ENCODE assay signal across 8 mouse cellular contexts in the genomic region with DNA sequence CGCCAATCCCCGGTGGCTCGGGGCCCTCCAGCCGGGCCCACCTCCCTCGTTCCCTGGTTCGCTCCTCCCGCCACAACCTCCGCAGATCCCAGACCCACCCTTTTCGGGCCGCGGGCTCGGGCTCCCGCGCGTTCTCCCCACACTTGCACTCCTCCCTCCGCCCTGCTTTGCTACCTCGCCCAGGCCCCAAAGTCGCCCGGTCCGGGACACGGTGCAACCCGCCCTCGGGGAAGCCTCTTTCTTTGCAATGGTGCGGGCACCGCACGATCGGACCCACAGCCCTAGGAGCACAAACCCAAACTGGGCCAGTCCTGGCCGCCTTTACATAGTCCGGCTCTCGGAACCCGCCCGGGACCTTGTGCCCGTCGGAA. TPM values are rescaled to one million over a fixed set of nuclear protein-coding genes. Genes with fewer than 3 reads are reported as not detected.
DNase-seq lines count a peak whose midpoint lies in the region; ATAC-seq and TF ChIP-seq lines count a peak whose summit lies in the region.

No protein-coding gene starts in this region.

- peak overlapping the region; percentile 44; the same call in 1 of the 2 replicates for H3K27ac ChIP-seq in embryonic facial prominence, embryonic 13.5 days
- peak overlapping the region in 1 of 2 experiments; percentile 37; a peak in 1 of 4 replicates for H3K27ac ChIP-seq in heart, embryonic 14.5 days (replicated peaks in 1 of 2; ENCODE audit: control insufficient read depth in 1 of 2, insufficient read depth in 1 of 2, low read depth in 2 of 2, low read length in 2 of 2)
- peak overlapping the region; percentile 68 for H3K27ac ChIP-seq in midbrain, embryonic 13.5 days
- 0 out of 2 replicates have a peak overlapping the region, but pooled peaks have one; percentile 40 for H3K27ac ChIP-seq in stomach, postnatal 0 days (replicated peaks)

- 0 out of 2 replicates have a peak, but pooled peaks cover 9% of the 10 kb centered on the region for H3K36me3 ChIP-seq in embryonic facial prominence, embryonic 13.5 days
- 0 out of 2 replicates have a peak, but pooled peaks cover 10% of the 10 kb centered on the region for H3K36me3 ChIP-seq in heart, embryonic 14.5 days (ENCODE audit: control insufficient read depth, insufficient read depth, low read length)
- 0 out of 2 replicates have a peak, but pooled peaks cover 7% of the 10 kb centered on the region for H3K36me3 ChIP-seq in midbrain, embryonic 13.5 days
- no peaks in the 10 kb centered on the region for H3K36me3 ChIP-seq in stomach, postnatal 0 days (ENCODE audit: control insufficient read depth, insufficient read depth, low read length)

- H3K4me2 ChIP-seq in embryonic facial prominence, embryonic 13.5 days: peak overlapping the region; percentile 59
- peak overlapping the region; percentile 65 for H3K4me2 ChIP-seq in heart, embryonic 14.5 days (ENCODE audit: low read length)
- peak overlapping the region; percentile 55 for H3K4me2 ChIP-seq in midbrain, embryonic 13.5 days (replicated peaks)
- peak overlapping the region; percentile 53 for H3K4me2 ChIP-seq in stomach, postnatal 0 days (replicated peaks; ENCODE audit: low read depth)

- peak overlapping the region; percentile 60 for H3K9ac ChIP-seq in embryonic facial prominence, embryonic 13.5 days
- peak overlapping the region; percentile 69; the same call in 1 of the 2 replicates for H3K9ac ChIP-seq in heart, embryonic 14.5 days (ENCODE audit: low read length)
- H3K9ac ChIP-seq in midbrain, embryonic 13.5 days (replicated peaks): peak overlapping the region; percentile 61
- H3K9ac ChIP-seq in stomach, postnatal 0 days (ENCODE audit: low read length): peak overlapping the region; percentile 50; the same call in 1 of the 2 replicates

- peak; percentile 68; the same call in 1 of the 2 replicates for ATAC-seq in embryonic facial prominence, embryonic 13.5 days (ENCODE audit: insufficient number of reproducible peaks, insufficient read depth, low FRiP score, low TSS enrichment, low read depth)
- peak; percentile 58 for ATAC-seq in heart, embryonic 14.5 days (ENCODE audit: insufficient number of reproducible peaks, insufficient read depth, low FRiP score, low read depth)
- peak; percentile 70 for ATAC-seq in midbrain, embryonic 13.5 days
- ATAC-seq in stomach, postnatal 0 days (ENCODE audit: low FRiP score, low TSS enrichment): peak; percentile 49; the same call in 1 of the 2 replicates

- TF ChIP-seq EP300 in stomach, postnatal 0 days (optimal IDR thresholded peaks at IDR 0.05): no peak

- no peaks in the 10 kb centered on the region for H3K4me1 ChIP-seq in embryonic facial prominence, embryonic 13.5 days
- no peaks in the 10 kb centered on the region for H3K4me1 ChIP-seq in heart, embryonic 14.5 days (ENCODE audit: control insufficient read depth in 2 of 2, insufficient read depth in 2 of 2, low read length in 2 of 2)
- H3K4me1 ChIP-seq in midbrain, embryonic 13.5 days (replicated peaks): no peaks in the 10 kb centered on the region
- H3K4me1 ChIP-seq in stomach, postnatal 0 days (replicated peaks; ENCODE audit: control insufficient read depth, insufficient read depth): no peaks in the 10 kb centered on the region

- 13% methylated on average over 29 of the region's 34 CpGs for WGBS in embryonic facial prominence, embryonic 13.5 days
- 12% methylated on average over 27 of the region's 34 CpGs for WGBS in heart, embryonic 14.5 days
- 25% methylated on average over 32 of the region's 34 CpGs for WGBS in midbrain, embryonic 13.5 days
- WGBS in stomach, postnatal 0 days: 13% methylated on average over 11 of the region's 34 CpGs

- peaks cover 23% of the 10 kb centered on the region for H3K27me3 ChIP-seq in embryonic facial prominence, embryonic 13.5 days
- peaks cover 8% of the 10 kb centered on the region for H3K27me3 ChIP-seq in heart, embryonic 14.5 days (ENCODE audit: control insufficient read depth, insufficient read depth, low read length)
- H3K27me3 ChIP-seq in midbrain, embryonic 13.5 days: 0 out of 2 replicates have a peak, but pooled peaks cover 4% of the 10 kb centered on the region
- H3K27me3 ChIP-seq in stomach, postnatal 0 days (ENCODE audit: control insufficient read depth, insufficient read depth, low read length): no peaks in the 10 kb centered on the region

- no peaks in the 10 kb centered on the region for H3K9me3 ChIP-seq in embryonic facial prominence, embryonic 13.5 days
- no peaks in the 10 kb centered on the region for H3K9me3 ChIP-seq in heart, embryonic 14.5 days (ENCODE audit: control insufficient read depth, low read length)
- H3K9me3 ChIP-seq in midbrain, embryonic 13.5 days: no peaks in the 10 kb centered on the region
- no peaks in the 10 kb centered on the region for H3K9me3 ChIP-seq in stomach, postnatal 0 days (ENCODE audit: control insufficient read depth, low read length)

- peak; percentile 48 for DNase-seq in adrenal gland, adult 8-10 months
- no peak for DNase-seq in adrenal gland, postnatal 36 days
- peak; percentile 22 to 48 for DNase-seq in B cell, adult 2 months
- peak; percentile 20 to 48 for DNase-seq in layer of hippocampus, postnatal 10 days (ENCODE audit: low spot score in 2 of 2)
- DNase-seq in stomach, postnatal 0 days (ENCODE audit: low spot score): no peak

- no peak for TF ChIP-seq CTCF in stomach, postnatal 0 days (IDR thresholded peaks at IDR 0.05; ENCODE audit: low read depth)

- peak overlapping the region; percentile 49 for H3K4me3 ChIP-seq in embryonic facial prominence, embryonic 13.5 days
- peak overlapping the region; percentile 53 for H3K4me3 ChIP-seq in heart, embryonic 14.5 days (ENCODE audit: control insufficient read depth in 1 of 2, insufficient read depth in 1 of 2, low read depth in 1 of 2, low read length in 2 of 2)
- H3K4me3 ChIP-seq in midbrain, embryonic 13.5 days (replicated peaks): peak overlapping the region; percentile 48
- H3K4me3 ChIP-seq in stomach, postnatal 0 days (ENCODE audit: low read depth, low read length): peak overlapping the region; percentile 52

RNA-seq across cellular contexts. Expression of gene Utp14a, which starts 29.0 kb away (rescaled TPM):
- total RNA-seq in adrenal gland, adult 8-10 months (2022): 10 to 100 TPM; 15.5 to 18.3 (median 16.2) TPM
- 10 to 100 TPM; 15.4 to 17.3 TPM for total RNA-seq in adrenal gland, postnatal 36 days (2021)
- 21.8 and 22.5 TPM in 2 replicates for polyA plus RNA-seq in embryonic facial prominence, embryonic 13.5 days (2015; fragmentation: Nextera tagmentation; extraction: Ambion mirVana)
- polyA plus RNA-seq in heart, embryonic 14.5 days (2014; fragmentation: Nextera tagmentation; extraction: Ambion mirVana): 9.5 and 10.8 TPM in 2 replicates
- 10 to 100 TPM; 18.4 to 22.4 TPM for total RNA-seq in layer of hippocampus, postnatal 10 days (2021)
- polyA plus RNA-seq in midbrain, embryonic 13.5 days (2015; fragmentation: Nextera tagmentation; extraction: Ambion mirVana): 19.0 and 20.9 TPM in 2 replicates
- polyA plus RNA-seq in stomach, postnatal 0 days (2015; fragmentation: Nextera tagmentation; extraction: Ambion mirVana): 10.8 and 12.6 TPM in 2 replicates

RNA-seq across cellular contexts. Expression of gene Bcorl1, which starts 55.5 kb away (rescaled TPM):
- total RNA-seq in adrenal gland, adult 8-10 months (2022): 10 to 100 TPM; 10.7 to 13.1 (median 11.5) TPM
- 10 to 100 TPM in 1 of 2 experiments, 1 to 10 TPM in 1; 9.8 to 11.2 TPM for total RNA-seq in adrenal gland, postnatal 36 days (2021)
- 6.2 and 6.8 TPM in 2 replicates for polyA plus RNA-seq in embryonic facial prominence, embryonic 13.5 days (2015; fragmentation: Nextera tagmentation; extraction: Ambion mirVana)
- polyA plus RNA-seq in heart, embryonic 14.5 days (2014; fragmentation: Nextera tagmentation; extraction: Ambion mirVana): 4.7 and 5.0 TPM in 2 replicates
- 10 to 100 TPM; 17.6 to 19.6 TPM for total RNA-seq in layer of hippocampus, postnatal 10 days (2021)
- polyA plus RNA-seq in midbrain, embryonic 13.5 days (2015; fragmentation: Nextera tagmentation; extraction: Ambion mirVana): 6.6 TPM in 2 replicates
- polyA plus RNA-seq in stomach, postnatal 0 days (2015; fragmentation: Nextera tagmentation; extraction: Ambion mirVana): 2.1 and 2.2 TPM in 2 replicates

Comparison
In these comparisons a context has a peak if more than half of its experiments do, and no peak if none do; other contexts are left out.
1. DNase-seq: peak in adrenal gland, adult 8-10 months (single experiment), B cell, adult 2 months (2 of 2) and layer of hippocampus, postnatal 10 days (2 of 2); none in adrenal gland, postnatal 36 days (0 of 2) and stomach, postnatal 0 days (single experiment).
2. Peak in every context shown above with its lines, with median percentiles within 50 percentile points of each other: ATAC-seq, H3K4me2 ChIP-seq, H3K4me3 ChIP-seq and H3K9ac ChIP-seq.